Mouse (Mus musculus) skeletal muscle tissue, adult 2 months (tissue): ENCODE data around the gene Aass.
"Not testable (repeated sequence)": the region's sequence is repeated elsewhere in the genome, so short reads cannot be mapped to it uniquely, and the experiment has no call there.

ENCODE experiments used
- DNase-seq: peaks from one replicate; pipeline ENCODE4 v3.0.0-alpha.2; 2012; ENCODE audit warnings: low read depth, low spot score

The Aass gene

DNA sequence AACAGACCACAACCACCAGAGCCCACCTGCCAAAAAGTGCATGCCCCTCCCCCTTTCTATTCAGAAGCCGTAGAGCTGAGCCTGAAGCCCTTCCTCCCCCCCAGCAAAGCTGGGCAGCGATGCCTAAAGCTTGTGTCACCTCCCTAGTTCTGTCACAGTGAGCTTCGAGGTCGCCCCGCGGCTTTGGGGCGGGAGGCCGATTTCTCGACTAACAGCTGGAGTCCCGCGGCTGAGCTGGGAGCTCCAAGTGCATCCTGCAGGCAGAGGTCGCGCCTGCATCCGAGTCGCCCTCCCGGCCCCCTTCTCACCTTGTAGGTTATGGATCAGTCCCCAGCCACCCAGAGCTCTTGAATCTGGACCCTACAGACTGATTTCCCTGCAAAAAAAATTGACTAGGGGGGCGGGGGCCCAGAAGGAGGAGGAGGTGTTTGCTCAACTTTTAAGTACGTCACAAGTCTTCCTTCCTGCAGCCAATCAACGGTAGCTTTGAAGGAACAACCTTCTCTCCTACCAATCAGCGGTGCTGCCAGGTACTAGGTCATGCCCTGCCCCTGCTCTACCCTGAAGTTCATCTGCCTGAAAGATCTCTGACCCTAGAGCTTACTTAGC lies at the start of gene Aass:
Gene Aass, minus strand, starts transcription at position 414 of the 609 bp plus-strand sequence.
- peak; percentile 3 for DNase-seq

GRCm38 (mm10) chr6:23180096-23180495 lies 47.3 kb upstream of the Aass start:
- no peak for DNase-seq

DNA sequence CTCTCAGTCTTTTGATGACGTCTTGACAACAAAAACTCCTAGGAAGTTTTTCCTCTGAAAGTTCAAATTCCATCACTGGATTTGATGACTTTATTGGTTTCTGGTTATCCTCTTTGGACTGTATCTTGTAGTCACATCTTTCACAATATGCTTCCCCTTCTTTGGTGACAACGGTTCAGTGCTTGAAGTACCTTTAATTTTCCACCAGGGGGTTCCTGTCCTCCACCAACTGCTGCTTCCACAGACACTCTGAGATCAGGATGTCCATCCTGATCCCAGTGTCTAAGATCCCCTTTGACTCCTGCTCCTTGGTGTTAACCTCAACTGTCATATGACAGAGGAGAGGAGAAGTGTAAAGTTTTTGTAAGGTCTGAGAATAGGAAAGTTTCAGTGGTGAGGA lies 31.0 kb upstream of the Aass start:
- not testable (repeated sequence) for DNase-seq

GRCm38 (mm10) chr6:23156357-23156756 lies 23.6 kb upstream of the Aass start:
- DNase-seq, result not testable (repeated sequence)

GRCm38 (mm10) chr6:23153112-23153511 lies 20.3 kb upstream of the Aass start:
- no peak for DNase-seq

GRCm38 (mm10) chr6:23147221-23147620 lies 14.4 kb upstream of the Aass start:
- no peak for DNase-seq

DNA sequence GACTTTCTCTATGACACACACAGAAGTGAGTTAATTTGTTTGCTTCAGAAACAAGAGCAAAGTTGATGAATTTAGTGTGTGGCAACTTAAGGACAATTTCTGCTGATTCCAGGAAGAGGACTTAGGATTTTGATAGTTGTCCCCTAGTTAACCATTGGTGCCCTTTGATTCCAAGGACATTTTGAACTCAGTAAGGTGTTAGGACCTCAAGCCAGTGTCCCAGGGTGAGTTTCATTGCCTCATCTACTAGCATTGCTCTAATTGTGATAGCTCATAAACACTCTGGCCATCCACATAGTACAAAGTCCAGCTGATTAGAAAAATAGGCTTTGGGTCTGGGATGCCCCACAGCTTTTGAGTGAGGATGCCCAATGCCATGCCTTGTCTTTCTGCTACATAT lies 11.2 kb upstream of the Aass start:
- no peak for DNase-seq

DNA sequence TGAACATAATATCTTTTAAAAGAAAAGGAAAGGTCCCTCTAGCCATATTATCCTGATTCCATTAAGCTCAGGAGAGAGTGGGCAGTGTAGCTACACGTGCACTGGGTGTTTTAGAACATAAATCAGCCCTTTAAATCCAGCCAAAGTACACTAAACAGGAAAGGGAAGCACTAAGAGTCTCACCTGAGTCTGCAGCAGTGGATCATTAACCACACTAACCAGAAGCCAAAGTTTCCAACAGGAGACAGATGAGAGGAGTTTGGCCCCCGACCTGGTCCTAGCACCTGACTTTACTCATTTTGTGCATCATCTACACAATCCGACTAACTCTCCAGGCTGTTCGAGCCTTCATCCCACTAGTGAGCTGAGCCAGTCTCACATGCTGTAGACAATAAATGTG lies 1.8 kb downstream of the Aass start:
- no peak for DNase-seq

- DNase-seq, result peak; percentile 44
Measured at GRCm38 (mm10) chr6:23129201-23129600, 3.6 kb downstream of the Aass start.

- no peak for DNase-seq
Measured at GRCm38 (mm10) chr6:23126706-23127105, 6.1 kb downstream of the Aass start.

DNA sequence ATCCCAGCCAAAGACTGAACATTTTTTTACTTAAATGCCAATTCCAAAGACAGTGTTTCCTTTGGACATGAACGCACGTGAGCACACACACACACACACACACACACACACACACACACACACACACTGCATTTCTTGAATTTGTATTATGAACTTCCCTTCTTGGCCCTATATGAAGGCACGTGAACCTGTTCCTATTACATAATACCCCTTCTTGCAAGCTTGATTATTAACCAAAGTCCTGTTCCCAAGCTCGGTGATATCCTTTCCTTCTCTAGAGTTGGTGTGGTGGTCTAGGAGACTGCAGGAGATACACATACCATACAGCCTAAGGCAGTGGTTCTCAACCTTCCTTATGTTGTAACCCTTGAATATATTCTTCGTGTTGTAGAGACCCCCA lies 7.0 kb downstream of the Aass start:
- DNase-seq, result no peak

- DNase-seq, result no peak
Measured at GRCm38 (mm10) chr6:23124823-23125222, 8.0 kb downstream of the Aass start.

DNA sequence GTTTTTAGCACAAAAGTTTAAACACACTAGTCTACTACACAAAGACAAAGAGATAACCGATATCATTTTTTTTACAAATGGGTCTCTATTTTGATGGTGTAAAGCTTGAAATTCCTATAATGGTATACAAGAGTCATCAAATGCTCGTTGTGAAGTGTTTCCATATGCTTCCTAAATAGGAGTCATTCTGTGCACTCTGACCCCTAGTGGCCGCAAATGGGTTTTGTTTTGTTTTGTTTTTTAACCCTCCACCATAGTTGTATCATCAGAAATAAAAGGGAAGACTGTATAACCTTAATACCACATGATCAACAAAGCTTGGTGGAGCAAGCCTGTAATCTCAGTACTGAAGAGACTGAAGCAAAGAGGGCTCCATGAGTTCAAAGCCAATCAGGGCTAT lies 9.9 kb downstream of the Aass start:
- DNase-seq, result no peak

DNA sequence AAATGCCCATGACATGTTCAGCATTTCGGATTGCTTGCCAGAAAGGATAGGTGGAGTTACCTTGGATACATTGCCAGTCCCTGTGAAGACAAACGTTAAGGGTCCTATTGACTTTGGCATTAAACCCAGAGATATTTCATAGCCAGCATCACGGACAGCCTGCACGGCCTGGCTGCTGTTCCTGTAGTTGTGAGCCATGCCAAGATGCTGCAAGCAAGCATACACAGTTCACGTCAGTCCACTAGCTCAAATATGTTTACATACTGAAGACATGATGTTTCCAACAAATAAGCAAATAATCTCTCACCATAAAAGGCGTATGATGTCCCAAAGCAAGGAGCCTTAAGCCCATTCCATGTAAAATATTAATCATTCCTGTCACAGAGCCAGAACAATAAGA lies 18.0 kb downstream of the Aass start:
- DNase-seq, result no peak

DNA sequence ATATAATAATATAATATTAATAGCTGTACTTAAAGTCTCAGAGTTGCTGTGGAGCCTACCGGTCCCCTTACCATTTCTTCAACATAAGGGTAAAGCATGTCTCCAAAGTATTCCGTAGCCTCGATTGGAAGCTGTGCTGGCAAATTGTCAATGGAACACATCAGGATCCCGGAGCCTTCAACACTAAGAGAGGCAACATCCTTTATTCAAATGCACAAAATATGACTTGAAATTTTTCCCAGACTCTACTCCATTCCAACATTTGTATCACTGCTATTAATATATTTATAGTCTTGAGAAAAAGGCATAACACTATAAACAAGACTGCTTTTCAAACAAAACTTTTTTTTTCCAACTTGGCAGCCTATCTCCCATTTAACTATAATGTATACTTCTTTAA lies 25.7 kb downstream of the Aass start:
- no peak for DNase-seq

- DNase-seq, result no peak
Measured at GRCm38 (mm10) chr6:23106373-23106772, 26.4 kb downstream of the Aass start.

GRCm38 (mm10) chr6:23090346-23091055 lies 42.3 kb downstream of the Aass start:
- not testable (repeated sequence) for DNase-seq

DNA sequence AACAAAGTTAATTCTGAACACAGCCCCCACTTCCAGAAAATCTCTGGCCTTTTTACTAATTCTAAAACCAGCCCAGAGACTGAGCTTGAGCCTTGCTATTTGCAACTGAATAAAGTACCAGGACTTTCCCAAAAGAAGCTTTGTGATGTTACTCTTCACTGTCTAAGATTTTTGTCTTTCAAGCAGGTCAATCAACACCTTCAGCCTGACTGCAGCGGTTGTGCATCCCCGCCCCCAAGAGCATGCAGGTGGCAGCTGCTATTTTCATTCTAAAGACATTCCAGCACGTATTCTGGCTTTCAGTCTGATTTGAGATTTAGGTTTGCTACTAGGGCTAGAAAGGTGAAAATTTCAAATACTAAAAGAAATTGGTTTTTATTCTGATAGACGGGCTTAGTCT lies 43.5 kb downstream of the Aass start:
- not testable (repeated sequence) for DNase-seq

DNA sequence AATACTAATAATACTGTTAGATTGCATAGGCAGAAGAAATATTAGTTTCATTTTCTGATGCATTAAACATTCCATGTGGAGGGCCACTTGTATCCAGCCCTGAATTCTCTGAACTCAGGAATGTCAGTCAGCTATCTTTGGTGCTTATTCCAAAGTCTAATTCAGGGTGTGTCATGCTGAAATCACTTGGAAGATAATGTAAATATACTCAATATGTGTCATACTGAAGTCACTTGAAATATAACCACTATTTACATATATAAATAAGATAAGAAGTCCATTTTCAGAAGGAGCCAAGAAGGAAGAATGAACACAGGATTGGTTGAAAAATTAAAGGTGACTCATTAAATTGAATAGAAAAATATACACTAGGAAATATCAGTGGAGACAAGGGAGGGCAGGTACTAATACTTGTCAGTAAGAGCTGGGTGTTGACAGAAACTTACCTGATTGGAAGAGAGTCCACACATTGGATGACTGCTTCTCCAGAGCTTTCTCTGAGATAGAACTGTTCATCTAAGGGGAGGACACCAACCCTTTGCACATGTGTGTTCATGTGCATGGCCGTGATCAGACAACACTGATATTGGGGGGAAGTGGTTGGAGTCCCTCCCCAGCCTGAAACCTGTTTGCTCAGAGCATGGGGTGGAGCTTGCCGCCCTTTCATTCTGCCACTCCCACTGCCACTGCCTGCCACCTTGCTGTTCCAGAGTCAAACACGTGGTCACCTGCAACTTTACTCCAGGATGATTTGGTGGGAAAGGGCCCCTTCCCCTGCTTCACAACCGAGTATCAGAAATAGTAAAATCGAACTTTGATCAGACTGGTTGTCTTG lies 48.0 kb downstream of the Aass start:
- no peak for DNase-seq

- DNase-seq, result no peak
Measured at GRCm38 (mm10) chr6:23079991-23080680, 52.6 kb downstream of the Aass start.

- no peak for DNase-seq
Measured at GRCm38 (mm10) chr6:23078273-23078672, 54.5 kb downstream of the Aass start.

DNA sequence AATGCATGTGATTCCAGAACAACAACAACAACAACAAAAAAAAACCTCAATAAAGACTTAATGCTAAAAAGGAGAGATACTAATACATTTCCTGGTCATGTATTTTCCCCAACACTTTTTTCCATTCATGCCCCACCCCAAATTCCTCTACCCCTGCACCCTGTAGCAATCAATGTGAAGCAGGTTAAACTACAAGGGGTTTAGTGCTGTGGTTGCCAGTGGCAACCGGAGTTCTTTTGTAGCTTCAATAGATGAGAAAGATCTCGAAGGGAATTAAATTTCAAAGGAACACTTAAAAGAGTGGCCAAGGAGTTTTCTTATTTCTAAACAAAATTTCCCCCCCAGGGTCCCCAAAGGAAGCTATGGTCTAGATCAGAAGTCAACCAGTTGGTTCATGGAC lies 56.7 kb downstream of the Aass start:
- DNase-seq, result no peak
